Mouse (Mus musculus) liver, embryonic 15.5 days (tissue): ENCODE measurements at regions not wholly inside any gene's neighbourhood (a gene's known extent, or its start where the extent isn't known, plus 50 kb on each side); places are given as distances from the start of the nearest gene placed in this dataset.

Experiments used
- ATAC-seq: fragments of 200-750 bp; cut with Nextera tagmentation; 2 replicates; pipeline ENCODE4 v1.8.0; 2017; ENCODE audit warnings: moderate number of reproducible peaks, mild to moderate bottlenecking, moderate library complexity; ENCODE audit not compliant: insufficient read depth
- H3K27ac ChIP-seq: fragments of 300-500 bp; sonication (generic); replicated peaks from 2 replicates; pipeline ENCODE4 v1.5.1; 2015; ENCODE audit warnings: mild to moderate bottlenecking, inconsistent platforms
- H3K27me3 ChIP-seq: fragments of 300-500 bp; sonication (generic); 2 replicates; pipeline ENCODE4 v1.6.1; 2015; ENCODE audit warnings: mild to moderate bottlenecking, inconsistent platforms
- H3K36me3 ChIP-seq: fragments of 300-500 bp; sonication (generic); replicated peaks from 2 replicates; pipeline ENCODE4 v1.6.1; 2015; ENCODE audit warnings: moderate library complexity, mild to moderate bottlenecking, inconsistent platforms
- H3K4me1 ChIP-seq: fragments of 300-500 bp; sonication (generic); replicated peaks from 2 replicates; pipeline ENCODE4 v1.6.1; 2015; ENCODE audit warnings: inconsistent platforms
- H3K4me2 ChIP-seq: fragments of 300-500 bp; sonication (generic); 2 replicates; pipeline ENCODE4 v1.6.1; 2015; ENCODE audit warnings: moderate library complexity, mild to moderate bottlenecking, inconsistent platforms
- H3K4me3 ChIP-seq: fragments of 300-500 bp; sonication (generic); replicated peaks from 2 replicates; pipeline ENCODE4 v1.5.1; 2015; ENCODE audit warnings: mild to moderate bottlenecking, inconsistent platforms
- H3K9ac ChIP-seq: fragments of 300-500 bp; sonication (generic); 2 replicates; pipeline ENCODE4 v1.6.1; 2015; ENCODE audit warnings: moderate library complexity, mild to moderate bottlenecking, inconsistent platforms
- H3K9me3 ChIP-seq: fragments of 300-500 bp; sonication (generic); replicated peaks from 2 replicates; pipeline ENCODE4 v1.6.1; 2016; ENCODE audit warnings: inconsistent platforms
- WGBS: fragments of 180-500 bp; shearing (Covaris S2); methylation state at CpG from one replicate; pipeline ENCODE4 v1.1.7; 2015; ENCODE audit warnings: mixed read lengths; ENCODE audit not compliant: insufficient replicate concordance; 5-methylcytosine and 5-hydroxymethylcytosine counted together

DNA sequence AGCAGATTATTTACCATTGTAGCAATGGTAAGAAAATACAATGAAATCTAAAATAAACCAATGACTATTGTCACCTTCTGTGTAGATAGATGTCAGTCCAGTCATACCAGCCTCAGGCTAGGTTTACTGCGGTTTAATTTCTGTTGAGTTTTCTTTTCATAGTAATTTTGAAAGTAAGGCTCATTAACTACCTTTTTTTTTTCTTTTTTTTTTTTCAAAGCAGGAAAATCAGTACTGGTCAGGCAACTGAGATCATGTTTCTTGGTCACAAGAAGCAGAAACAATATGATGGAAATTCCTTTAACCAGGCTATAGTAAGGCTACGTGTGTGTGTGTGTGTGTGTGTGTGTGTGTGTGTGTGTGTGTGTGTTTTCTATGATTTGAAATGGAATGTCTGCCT is 622.0 kb downstream of the Nfib start:
- no peak overlapping the region for H3K9ac ChIP-seq
- no peaks in the 10 kb centered on the region for H3K27me3 ChIP-seq
- H3K9me3 ChIP-seq: no peaks in the 10 kb centered on the region
- no peaks in the 10 kb centered on the region for H3K36me3 ChIP-seq
- no peaks in the 10 kb centered on the region for H3K4me1 ChIP-seq
- no peak for ATAC-seq
- no peak overlapping the region for H3K4me3 ChIP-seq
- no peak overlapping the region for H3K4me2 ChIP-seq
- H3K27ac ChIP-seq: no peak overlapping the region
- WGBS: 59% methylated on average over 2 of the region's 2 CpGs

DNA sequence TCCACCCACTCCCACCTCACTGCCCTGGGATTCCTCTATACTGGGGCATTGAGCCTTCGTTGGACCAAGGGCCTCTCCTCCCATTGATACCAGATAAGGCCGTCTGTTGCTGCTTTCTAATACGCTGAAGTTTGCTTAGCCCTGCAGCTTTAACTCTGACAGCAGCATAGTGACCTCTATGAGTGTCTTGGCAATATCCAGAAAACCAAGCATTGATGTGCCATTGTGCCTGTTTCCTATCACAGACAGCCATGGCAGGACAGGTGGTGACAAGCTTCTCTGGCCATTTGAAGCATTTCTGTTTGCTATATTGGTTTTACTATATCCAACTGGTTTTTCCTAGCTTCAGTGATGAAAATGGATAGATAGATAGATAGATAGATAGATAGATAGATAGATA is 625.4 kb upstream of the Mpdz start:
- Histone ChIP-seq H3K27me3 (no peaks in the 10 kb centered on the region), H3K9me3 (no peaks in the 10 kb centered on the region), H3K4me3 (no peak overlapping the region), H3K36me3 (no peaks in the 10 kb centered on the region), H3K9ac (no peak overlapping the region), H3K4me1 (no peaks in the 10 kb centered on the region), H3K4me2 (no peak overlapping the region), H3K27ac (no peak overlapping the region)
- no peak for ATAC-seq
- 56% methylated on average over 3 of the region's 3 CpGs for WGBS

DNA sequence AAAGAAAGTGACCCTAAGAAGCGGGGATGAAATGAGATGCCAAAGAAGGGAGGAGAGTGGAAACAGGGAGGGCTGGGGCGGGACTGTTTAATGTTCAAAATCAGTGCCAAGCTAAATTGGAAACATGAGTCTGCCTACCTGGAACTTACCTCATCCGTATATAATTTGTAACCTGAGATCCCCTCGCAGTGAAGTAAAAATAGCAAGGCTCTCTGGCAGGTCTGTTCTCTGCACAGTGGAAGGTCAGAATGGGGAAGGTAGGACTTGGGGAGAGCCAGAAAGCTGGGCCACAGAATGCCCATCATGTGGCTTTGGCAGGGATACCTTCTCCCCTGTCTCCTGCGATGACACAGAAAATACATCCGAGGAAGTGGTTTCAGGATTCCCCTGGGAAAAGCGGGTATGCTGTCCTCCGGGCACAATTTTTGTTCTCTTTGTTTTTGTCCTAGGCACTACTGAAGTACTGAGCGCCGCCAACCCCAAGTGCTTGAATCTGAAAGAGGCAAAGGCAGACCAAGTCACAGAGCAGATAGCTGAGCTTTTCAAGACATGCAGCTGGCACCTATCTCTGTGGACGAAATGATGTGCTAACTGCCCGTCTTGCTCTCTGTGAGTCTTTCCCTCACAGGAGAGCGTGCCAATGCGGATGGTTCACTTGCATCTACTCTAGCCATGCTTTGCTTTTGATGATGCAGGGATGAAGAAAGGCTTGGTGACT is 623.2 kb upstream of the Mpdz start:
- no peak overlapping the region for H3K4me3 ChIP-seq
- H3K9me3 ChIP-seq: no peaks in the 10 kb centered on the region
- H3K4me2 ChIP-seq: no peak overlapping the region
- 59% methylated on average over 14 of the region's 14 CpGs for WGBS
- no peak overlapping the region for H3K9ac ChIP-seq
- H3K36me3 ChIP-seq: no peaks in the 10 kb centered on the region
- no peaks in the 10 kb centered on the region for H3K4me1 ChIP-seq
- no peak for ATAC-seq
- H3K27me3 ChIP-seq: no peaks in the 10 kb centered on the region
- no peak overlapping the region for H3K27ac ChIP-seq

DNA sequence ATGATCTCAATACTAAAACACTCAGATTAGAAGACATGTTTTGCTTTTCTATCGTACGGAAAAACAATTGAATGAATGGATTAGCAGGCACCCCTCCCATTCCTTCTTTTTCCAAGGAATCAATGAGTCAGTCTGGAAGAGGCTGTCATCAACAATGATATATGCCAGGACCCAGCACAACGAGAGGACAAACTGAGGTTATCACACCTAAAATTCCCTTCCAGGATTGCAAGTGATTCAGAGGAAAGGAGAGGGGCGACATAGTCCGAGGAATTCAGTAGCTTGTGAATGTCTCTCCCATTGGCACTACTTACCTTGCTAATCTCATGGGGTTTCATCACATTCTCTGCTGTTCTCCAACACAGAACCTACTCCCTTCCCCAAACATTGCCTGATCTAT is 620.1 kb upstream of the Mpdz start:
- no peak for ATAC-seq
- 58% methylated on average over 5 of the region's 5 CpGs for WGBS

DNA sequence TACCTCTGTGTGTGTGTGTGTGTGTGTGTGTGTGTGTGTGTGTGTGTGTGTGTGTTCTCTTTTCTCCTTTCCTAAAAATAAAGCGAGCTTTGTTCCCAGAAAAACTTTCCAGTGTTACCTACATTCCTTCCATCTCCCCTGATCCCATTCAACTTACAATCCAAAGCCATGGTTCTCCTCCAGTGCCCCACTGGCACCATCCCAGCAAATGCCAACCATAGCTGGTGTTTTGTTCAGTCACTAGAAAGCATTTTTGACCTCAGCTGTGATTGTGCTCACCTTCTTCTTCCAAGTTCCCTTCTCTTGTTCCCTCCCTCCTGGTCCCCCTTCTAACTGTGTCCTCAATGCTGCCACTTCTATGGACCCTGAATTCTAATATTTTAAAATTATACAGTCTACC is 614.1 kb upstream of the Mpdz start:
- Histone ChIP-seq H3K4me3 (no peak overlapping the region), H3K27me3 (no peaks in the 10 kb centered on the region), H3K9me3 (no peaks in the 10 kb centered on the region), H3K4me2 (no peak overlapping the region), H3K36me3 (no peaks in the 10 kb centered on the region), H3K9ac (no peak overlapping the region), H3K4me1 (no peaks in the 10 kb centered on the region), H3K27ac (no peak overlapping the region)
- WGBS: 46% methylated on average over 1 of the region's 1 CpGs
- no peak for ATAC-seq

More for the DNA sequence above, 620.1 kb upstream of the Mpdz start:
- H3K27ac ChIP-seq: no peak overlapping the region
- no peak overlapping the region for H3K9ac ChIP-seq
- H3K36me3 ChIP-seq: no peaks in the 10 kb centered on the region
- H3K9me3 ChIP-seq: no peaks in the 10 kb centered on the region
- no peaks in the 10 kb centered on the region for H3K4me1 ChIP-seq
- no peaks in the 10 kb centered on the region for H3K27me3 ChIP-seq
- no peak overlapping the region for H3K4me2 ChIP-seq
- H3K4me3 ChIP-seq: no peak overlapping the region

DNA sequence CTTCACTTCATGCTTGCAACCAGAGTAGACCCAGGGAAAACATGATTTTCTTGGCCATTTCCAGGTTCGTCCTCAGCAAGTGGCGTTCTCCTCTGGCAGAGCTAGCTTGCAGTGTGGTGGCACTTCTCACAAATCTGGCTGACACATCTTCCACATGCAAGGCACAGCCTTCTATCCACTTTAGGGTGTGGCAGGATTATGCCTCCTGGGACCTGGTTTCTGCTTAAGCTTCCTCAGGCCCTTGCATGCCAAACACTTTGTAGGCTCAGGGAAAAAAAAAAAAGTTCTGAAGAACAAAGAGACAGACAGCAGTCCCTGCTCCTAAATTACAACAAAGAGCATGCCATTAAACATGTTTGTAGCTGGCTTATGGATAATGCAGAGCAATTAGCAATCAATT is 605.6 kb upstream of the Mpdz start:
- Histone ChIP-seq H3K9me3 (no peaks in the 10 kb centered on the region), H3K4me3 (no peak overlapping the region), H3K27me3 (no peaks in the 10 kb centered on the region), H3K4me2 (no peak overlapping the region), H3K4me1 (no peaks in the 10 kb centered on the region), H3K9ac (no peak overlapping the region), H3K27ac (no peak overlapping the region), H3K36me3 (no peaks in the 10 kb centered on the region)
- 71% methylated on average over 2 of the region's 2 CpGs for WGBS
- no peak for ATAC-seq

DNA sequence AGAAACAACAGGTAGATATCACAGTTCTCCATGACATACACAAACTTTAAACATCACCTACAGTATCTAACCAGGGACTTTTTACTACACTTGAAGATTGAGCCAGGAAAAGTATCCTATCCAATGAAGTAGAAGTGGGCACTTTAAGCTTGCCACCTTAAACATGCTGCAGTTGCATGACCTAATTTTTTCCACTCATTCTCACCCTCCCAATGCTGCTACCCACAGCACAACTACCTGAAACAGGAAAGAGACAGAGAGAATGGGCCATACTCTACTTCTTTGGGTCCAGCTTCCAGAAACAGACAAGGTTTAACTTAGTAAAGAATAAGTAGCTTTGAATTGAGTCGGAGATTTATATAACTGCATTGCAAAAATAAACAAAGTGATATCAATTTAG is 594.9 kb upstream of the Mpdz start:
- H3K36me3 ChIP-seq: no peaks in the 10 kb centered on the region
- H3K4me1 ChIP-seq: no peaks in the 10 kb centered on the region
- no peaks in the 10 kb centered on the region for H3K9me3 ChIP-seq
- H3K4me2 ChIP-seq: no peak overlapping the region
- 73% methylated on average over 1 of the region's 1 CpGs for WGBS
- H3K9ac ChIP-seq: no peak overlapping the region
- no peak overlapping the region for H3K27ac ChIP-seq
- no peak for ATAC-seq
- H3K4me3 ChIP-seq: no peak overlapping the region
- H3K27me3 ChIP-seq: no peaks in the 10 kb centered on the region

DNA sequence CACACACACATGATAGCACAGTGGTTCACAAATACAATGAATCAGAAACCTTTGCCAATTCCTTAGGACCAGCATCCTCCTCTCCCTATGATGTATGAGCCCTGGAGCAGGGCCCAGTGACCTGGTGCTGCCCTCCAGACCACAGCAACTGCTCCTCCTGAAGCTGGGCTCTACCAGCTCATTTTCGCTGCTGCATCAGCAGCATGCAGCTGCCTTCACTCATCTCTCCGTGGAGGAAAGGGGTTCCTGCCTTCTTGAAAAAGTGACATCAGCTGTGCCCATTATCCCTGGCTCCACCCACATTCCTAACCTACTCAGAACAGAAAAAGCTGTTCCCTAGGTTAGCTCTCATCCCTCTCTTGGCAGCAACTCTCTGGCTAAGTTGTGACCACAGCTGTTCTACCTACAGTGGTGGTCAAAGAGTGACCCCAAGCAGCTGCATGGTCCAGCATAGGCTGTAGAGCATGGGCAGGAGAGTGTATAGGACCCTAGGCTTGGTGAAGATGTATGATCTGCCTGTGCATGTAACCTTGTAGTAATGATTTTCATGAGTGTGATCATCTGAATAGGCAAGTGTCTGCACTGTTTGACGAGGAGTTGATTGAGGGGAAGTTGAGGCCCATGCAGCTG is 592.6 kb upstream of the Mpdz start:
- 34% methylated on average over 3 of the region's 3 CpGs for WGBS
- no peak for ATAC-seq
- Histone ChIP-seq H3K4me2 (no peak overlapping the region), H3K9me3 (no peaks in the 10 kb centered on the region), H3K27ac (no peak overlapping the region), H3K4me3 (no peak overlapping the region), H3K9ac (no peak overlapping the region), H3K27me3 (no peaks in the 10 kb centered on the region), H3K4me1 (no peaks in the 10 kb centered on the region), H3K36me3 (no peaks in the 10 kb centered on the region)

DNA sequence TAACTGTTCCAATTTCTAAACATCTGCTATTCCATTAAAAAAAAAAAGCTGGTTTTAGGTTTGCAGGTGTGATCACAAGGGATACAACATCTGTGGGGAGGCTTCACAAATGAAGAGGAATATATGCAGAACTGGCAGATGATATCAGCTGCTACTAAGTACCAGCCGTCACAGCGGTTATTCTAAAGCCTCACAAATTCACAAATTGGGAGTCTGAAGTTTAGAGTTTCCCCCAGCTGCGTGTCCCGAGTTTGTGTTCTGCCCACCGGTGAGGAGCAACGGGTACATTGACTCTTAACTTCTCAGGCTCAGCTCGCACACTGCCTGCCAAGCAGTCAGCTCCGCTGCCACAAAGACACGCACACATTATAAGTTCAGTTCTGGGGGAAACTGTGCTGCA is 586.6 kb upstream of the Mpdz start:
- H3K9ac ChIP-seq: no peak overlapping the region
- H3K4me3 ChIP-seq: no peak overlapping the region
- H3K27me3 ChIP-seq: no peaks in the 10 kb centered on the region
- H3K4me2 ChIP-seq: no peak overlapping the region
- ATAC-seq: no peak
- no peak overlapping the region for H3K27ac ChIP-seq
- H3K9me3 ChIP-seq: no peaks in the 10 kb centered on the region
- 80% methylated on average over 9 of the region's 9 CpGs for WGBS
- H3K4me1 ChIP-seq: no peaks in the 10 kb centered on the region
- no peaks in the 10 kb centered on the region for H3K36me3 ChIP-seq

DNA sequence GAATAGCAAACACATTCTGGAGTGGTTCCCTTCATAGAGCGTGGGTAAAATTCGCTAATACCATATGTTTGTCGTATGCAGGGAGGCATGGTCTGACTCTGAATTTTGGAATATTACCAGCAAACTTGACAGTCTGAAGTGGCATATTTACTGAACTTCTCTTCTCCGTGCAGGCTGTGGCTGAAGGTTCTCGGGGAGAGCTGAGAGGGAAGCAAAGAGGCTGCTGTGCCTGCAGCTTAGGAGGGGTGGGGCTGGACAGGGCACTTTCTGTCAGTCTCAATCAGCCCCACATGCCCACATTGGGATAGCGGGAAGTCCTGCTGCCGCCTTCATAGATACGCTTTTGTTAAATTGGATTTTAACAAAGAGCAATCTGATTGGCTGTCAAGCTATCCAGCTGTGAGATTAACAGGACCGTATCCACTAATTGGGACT is 584.8 kb upstream of the Mpdz start:
- Histone ChIP-seq H3K9ac (no peak overlapping the region), H3K4me3 (no peak overlapping the region), H3K4me2 (no peak overlapping the region), H3K27ac (no peak overlapping the region), H3K4me1 (no peaks in the 10 kb centered on the region), H3K9me3 (no peaks in the 10 kb centered on the region), H3K36me3 (no peaks in the 10 kb centered on the region), H3K27me3 (no peaks in the 10 kb centered on the region)
- no peak for ATAC-seq
- 67% methylated on average over 9 of the region's 9 CpGs for WGBS

DNA sequence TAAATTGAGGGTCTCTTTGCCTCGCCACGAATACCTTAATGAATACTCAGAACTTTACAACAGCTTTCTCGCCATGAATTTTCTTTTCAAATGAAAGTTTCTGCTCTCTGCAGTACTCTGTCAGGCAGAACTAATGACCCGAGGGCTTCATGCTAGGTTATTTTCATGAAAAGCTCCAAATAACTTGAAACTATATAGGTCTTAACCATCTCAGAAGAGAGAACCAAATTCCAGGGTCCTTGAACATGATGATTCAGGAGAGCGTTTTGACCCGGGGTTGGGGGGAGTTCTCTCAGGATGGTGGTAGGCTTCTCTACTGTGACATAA is 558.8 kb upstream of the Mpdz start:
- Histone ChIP-seq H3K36me3 (no peaks in the 10 kb centered on the region), H3K4me2 (no peak overlapping the region), H3K4me3 (no peak overlapping the region), H3K27ac (no peak overlapping the region), H3K27me3 (no peaks in the 10 kb centered on the region), H3K4me1 (no peaks in the 10 kb centered on the region), H3K9ac (no peak overlapping the region), H3K9me3 (no peaks in the 10 kb centered on the region)
- WGBS: 66% methylated on average over 6 of the region's 6 CpGs
- no peak for ATAC-seq
